Mouse (Mus musculus) small intestine, adult 2 months (tissue): ENCODE data around the gene Cdca7l.

ENCODE experiments used
- CTCF ChIP-seq: fragments of 200-500 bp; IDR thresholded peaks from 2 replicates; pipeline ENCODE4 v1.5.1; 2012; ENCODE audit warnings: low read depth, mild to moderate bottlenecking, control low read depth, inconsistent platforms, low read length, moderate library complexity, mixed read lengths; ENCODE audit not compliant: insufficient replicate concordance, insufficient read length; ENCODE audit errors: extremely low read depth
- POLR2A ChIP-seq: fragments of 200-500 bp; IDR thresholded peaks from 2 replicates; pipeline ENCODE4 v1.6.1; 2012; ENCODE audit warnings: low read depth, mild to moderate bottlenecking, control low read depth, inconsistent platforms, low read length, moderate library complexity

DNA sequence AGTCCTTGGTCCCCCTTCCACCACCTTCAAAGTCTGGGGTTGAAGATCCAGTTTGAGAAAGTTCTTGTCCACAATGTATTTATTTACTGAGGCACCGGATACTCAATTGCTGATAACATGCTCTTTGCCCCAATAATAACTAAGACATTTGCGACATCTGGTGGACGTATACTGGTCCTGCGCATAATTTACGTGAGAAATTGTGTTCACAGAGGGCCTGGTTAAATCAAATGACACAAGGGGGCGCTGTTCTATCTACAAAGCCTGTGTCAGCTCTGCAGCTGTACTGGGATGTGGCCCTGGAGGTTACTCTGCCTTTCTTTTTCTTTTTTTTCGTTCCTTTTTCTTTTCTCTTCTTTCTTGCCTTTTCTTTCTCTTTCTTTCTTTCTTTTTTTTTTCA lies 39.2 kb upstream of the Cdca7l start:
- TF ChIP-seq CTCF (peak; percentile 77; the same call in 1 of the 2 replicates), POLR2A (no peak)
